Mouse (Mus musculus) spleen, postnatal 14 days (tissue): ENCODE data around the gene A630089N07Rik.
A peak's percentile ranks its signal among the peaks of the same experiment; 100 is the strongest.

ENCODE experiments used
- DNase-seq, 2 experiments: peaks; one replicate each; pipeline ENCODE4 v3.0.0; 2021 to 2022; ENCODE audit warnings: low spot score in 2 of 2

A630089N07Rik gene

DNA sequence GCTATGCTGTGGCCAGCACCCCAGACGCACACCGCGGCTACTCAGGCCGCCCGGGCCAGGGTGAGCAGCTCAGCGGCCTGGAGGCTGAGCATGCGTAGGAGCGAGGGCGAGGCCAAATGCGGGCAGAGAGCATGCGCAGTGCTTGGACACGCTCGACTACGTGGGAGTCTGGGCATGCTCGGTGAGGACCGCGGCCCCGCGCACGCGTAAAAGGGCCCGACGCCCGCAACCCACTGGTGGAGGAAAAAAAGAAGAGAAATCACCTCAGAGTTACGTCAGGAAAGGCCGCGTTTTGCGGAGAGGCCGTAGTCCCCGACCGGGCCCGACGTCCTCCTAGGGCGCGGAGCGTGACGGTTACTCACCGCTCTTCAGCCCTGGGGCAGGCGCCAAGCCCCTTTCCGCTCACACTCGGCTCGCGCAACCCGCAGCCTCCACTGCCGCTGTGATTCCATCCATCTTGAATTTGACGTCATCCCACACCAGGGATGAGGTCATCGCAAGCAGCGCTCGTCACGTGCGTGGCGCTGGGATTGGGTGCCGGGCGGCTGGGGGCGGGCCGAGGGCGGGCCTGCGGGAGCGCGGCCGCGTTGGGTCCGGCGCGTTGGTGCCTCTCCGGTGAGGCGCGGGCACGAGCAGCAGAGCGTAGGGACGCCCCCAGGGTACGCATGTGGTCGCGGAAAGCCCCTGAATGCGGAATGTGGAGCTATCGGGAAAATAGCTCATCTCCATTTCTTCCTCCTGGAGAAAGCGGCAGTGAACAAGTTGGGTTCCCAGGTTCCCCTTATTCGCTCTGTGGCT is 119.9 kb downstream of the A630089N07Rik start, which contains the start of the genes C2cd2 and Zbtb21:
Gene C2cd2 (minus strand): TSS at position 448 of the 798 bp plus-strand sequence.
Gene Zbtb21 (minus strand): TSS at position 472 of the 798 bp plus-strand sequence.
- peak; percentile 89 for DNase-seq

- DNase-seq: no peak
Measured at GRCm38 (mm10) chr16:97961381-97962150, 120.7 kb downstream of the A630089N07Rik start.

DNA sequence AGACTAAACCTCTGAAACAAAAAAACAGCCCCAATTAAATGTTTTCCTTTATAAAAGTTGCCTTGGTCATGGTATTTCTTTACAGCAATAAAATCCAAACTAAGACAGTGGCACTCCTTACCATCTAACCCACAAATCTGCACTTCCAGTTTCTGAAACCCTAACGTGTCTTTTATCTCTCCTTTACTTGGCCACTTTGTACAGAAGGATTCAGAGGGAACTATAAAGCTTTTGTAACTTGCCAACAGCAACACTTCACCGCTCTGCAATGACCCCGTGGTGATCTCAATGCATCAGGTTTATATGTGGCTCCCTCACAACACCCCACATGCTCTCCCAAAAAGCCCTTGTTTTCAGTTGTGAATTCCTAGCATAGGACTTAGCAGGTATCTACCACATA is 121.9 kb downstream of the A630089N07Rik start:
- no peak for DNase-seq

DNA sequence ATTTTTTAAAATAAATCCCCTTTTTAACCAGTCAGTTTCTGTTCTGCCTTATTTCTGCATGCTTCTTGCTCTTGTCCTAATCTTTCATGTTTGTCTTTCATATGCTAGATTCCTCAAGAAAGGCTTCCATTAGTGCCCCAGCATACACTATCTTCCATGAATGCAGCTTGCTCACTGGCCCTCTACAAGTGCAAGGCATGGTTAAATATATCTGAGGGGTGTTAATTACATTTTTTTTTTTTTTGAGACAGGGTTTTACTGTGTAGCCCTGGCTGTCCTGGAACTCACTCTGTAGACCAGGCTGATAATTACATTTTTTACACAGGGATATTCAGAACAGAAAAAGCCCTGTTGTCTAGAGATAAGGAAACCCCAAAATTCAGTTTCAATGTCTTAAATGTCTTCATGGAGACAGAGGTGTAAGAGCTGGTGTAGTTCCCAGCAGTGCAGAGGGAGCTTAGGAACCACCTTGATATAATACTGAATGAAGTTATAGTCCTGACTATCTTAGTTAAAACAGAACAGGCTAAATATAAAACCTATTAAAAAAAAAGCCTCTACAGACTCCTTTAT is 123.8 kb downstream of the A630089N07Rik start:
- DNase-seq: no peak

- DNase-seq: no peak
Measured at GRCm38 (mm10) chr16:97957626-97958025, 124.6 kb downstream of the A630089N07Rik start.

DNA sequence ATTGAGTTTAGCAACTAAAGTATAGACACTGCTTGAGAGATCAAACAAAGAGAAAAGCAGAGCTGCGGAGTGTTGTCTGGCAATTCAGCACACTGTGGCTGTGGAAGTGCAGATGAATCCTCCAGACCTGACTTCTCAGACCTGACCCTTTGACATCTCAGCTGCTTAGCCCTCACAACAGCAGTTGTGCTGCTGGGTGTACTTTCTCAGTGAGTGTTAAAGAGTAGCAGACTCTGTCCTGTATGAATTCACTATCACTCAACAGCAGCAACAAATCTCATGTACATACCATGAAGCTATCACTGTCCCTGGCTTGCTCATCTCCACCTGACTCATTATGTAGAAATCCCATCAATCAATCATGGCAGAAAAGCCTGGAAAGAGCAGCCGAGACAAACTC is 126.2 kb downstream of the A630089N07Rik start:
- no peak for DNase-seq

DNA sequence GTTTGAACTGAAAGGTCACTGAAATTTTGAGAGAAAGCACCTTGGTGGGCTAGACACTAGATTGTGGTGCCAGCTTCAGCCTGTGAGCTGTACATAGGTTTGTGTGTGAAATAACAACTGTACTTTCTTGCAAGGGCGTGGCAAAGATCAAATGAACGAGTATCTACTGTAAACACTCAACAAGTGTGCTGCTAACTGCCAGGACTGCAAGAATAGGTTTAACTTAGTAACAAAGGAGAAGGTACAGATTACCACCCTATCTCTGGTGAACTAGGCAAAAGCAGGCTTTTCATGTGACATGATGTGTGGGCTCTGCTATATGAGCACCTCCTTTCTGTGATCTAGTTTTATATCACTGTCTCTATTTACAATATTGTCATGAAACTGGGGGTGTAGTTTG is 128.9 kb downstream of the A630089N07Rik start:
- DNase-seq: no peak

DNA sequence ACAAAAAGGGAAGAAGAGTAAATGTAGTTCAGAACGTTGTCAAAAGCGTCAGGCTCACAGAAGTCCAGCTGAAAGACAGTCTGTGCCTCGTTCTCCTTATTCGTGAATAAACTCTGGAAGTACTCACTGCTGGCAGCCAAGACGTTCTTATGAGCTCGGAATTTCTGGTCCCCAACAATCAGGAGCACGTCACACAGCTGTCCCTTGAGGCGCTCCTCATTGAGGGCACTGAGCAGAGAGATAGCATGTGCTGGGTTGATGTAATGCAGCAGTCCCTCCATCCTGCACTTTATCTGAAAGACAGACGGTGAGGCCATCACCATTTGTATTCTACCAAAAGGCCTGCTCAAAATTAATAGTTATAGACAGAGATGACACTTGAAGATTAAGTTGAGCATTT is 129.4 kb downstream of the A630089N07Rik start:
- no peak for DNase-seq

DNA sequence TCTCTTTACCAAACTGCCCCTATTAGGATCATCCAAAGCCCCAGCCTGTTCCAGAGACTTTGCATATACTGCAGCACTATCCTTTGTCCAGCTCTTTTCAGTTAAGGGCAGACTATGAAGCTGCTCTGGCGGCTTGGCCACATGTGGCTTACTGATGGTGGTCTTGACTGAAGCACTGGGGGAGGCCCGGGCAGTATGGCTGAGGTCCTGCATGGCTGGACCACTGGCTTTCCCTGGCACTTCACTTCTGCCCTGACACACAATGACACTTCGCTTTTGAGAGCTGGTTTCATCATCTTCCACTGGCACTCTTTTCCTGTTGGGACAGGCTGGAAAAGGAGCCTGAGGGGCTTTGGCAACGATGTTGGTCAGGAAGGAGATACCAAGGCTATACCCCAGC is 129.9 kb downstream of the A630089N07Rik start:
- no peak for DNase-seq
